Mouse (Mus musculus) CH12.LX (cell line): Measurements from ENCODE around the gene Ppie. TPM values are rescaled to one million over a fixed set of nuclear protein-coding genes. Genes with fewer than 3 reads are reported as not detected.

ENCODE experiments used
- DNase-seq: peaks from one replicate; pipeline ENCODE4 v3.0.0-alpha.2; 2013; ENCODE audit errors: extremely low read depth
- H3K27ac ChIP-seq: 2 replicates; pipeline ENCODE4 v1.5.1; 2012; ENCODE audit warnings: low read depth, mild to moderate bottlenecking, control low read depth, moderate library complexity; ENCODE audit not compliant: insufficient read depth
- H3K27me3 ChIP-seq: replicated peaks from 2 replicates; pipeline ENCODE3; 2012; ENCODE audit warnings: inconsistent platforms
- H3K36me3 ChIP-seq, 2 experiments: replicated peaks in 1 of 2; 2 replicates each; pipeline versions ENCODE3 to v1.6.1; 2012; ENCODE audit warnings: inconsistent platforms in 1 of 2, low read length in 1 of 2, mild to moderate bottlenecking in 1 of 2, mixed read lengths in 1 of 2, moderate library complexity in 1 of 2; ENCODE audit not compliant: control insufficient read depth in 1 of 2, insufficient read depth in 1 of 2
- H3K4me1 ChIP-seq, 2 experiments: 2 replicates each; pipeline ENCODE4 v1.6.1; 2012; ENCODE audit warnings: inconsistent platforms in 1 of 2, moderate library complexity in 1 of 2; ENCODE audit not compliant: insufficient read depth in 2 of 2, control insufficient read depth in 1 of 2
- H3K4me2 ChIP-seq: 2 replicates; pipeline ENCODE4 v1.6.1; 2012; ENCODE audit warnings: low read depth, mild to moderate bottlenecking, control low read depth; ENCODE audit not compliant: poor library complexity, insufficient read depth, severe bottlenecking
- H3K4me3 ChIP-seq, 3 experiments: fragments of 150-350 bp in 1 of 3; sonication (generic) in 1 of 3; replicated peaks in 1 of 3; 2 replicates each; pipeline versions ENCODE3 to v1.5.1; 2011 to 2012; ENCODE audit warnings: low read depth in 2 of 3, low read length in 2 of 3, mild to moderate bottlenecking in 2 of 3, moderate library complexity in 2 of 3, control low read depth in 1 of 3, improper control_type of control experiment in 1 of 3, inconsistent platforms in 1 of 3, mixed read lengths in 1 of 3; ENCODE audit not compliant: poor library complexity in 1 of 3
- H3K79me2 ChIP-seq: replicated peaks from 2 replicates; pipeline ENCODE4 v1.6.1; 2012; ENCODE audit warnings: mild to moderate bottlenecking, moderate library complexity; ENCODE audit not compliant: control insufficient read depth, poor library complexity, insufficient read depth, severe bottlenecking; ENCODE audit errors: extremely low read depth
- H3K9ac ChIP-seq: 2 replicates; pipeline ENCODE4 v1.6.1; 2012; ENCODE audit warnings: low read depth, mild to moderate bottlenecking, control low read depth, moderate library complexity; ENCODE audit not compliant: insufficient read depth
- H3K9me3 ChIP-seq: replicated peaks from 2 replicates; pipeline ENCODE3; 2012; ENCODE audit warnings: low read length, inconsistent platforms, mixed read lengths
- CTCF ChIP-seq, 2 experiments: IDR thresholded peaks in 1 of 2; conservative IDR thresholded peaks in 1 of 2; 2 replicates each; pipeline ENCODE4 v1.5.1; 2011 to 2012; ENCODE audit warnings: low read depth in 2 of 2, low read length in 2 of 2, improper control_type of control experiment in 1 of 2, inconsistent platforms in 1 of 2, mild to moderate bottlenecking in 1 of 2, moderate library complexity in 1 of 2
- E2F4 ChIP-seq: IDR thresholded peaks from 2 replicates; pipeline ENCODE4 v1.6.1; 2011; ENCODE audit warnings: low read depth, low read length, improper control_type of control experiment; ENCODE audit not compliant: insufficient replicate concordance
- ETS1 ChIP-seq: conservative IDR thresholded peaks from 2 replicates; pipeline ENCODE4 v1.6.1; 2012; ENCODE audit warnings: low read depth, mild to moderate bottlenecking, inconsistent platforms, low read length, improper control_type of control experiment, moderate library complexity
- JUND ChIP-seq: conservative IDR thresholded peaks from 2 replicates; pipeline ENCODE4 v1.6.1; 2011; ENCODE audit warnings: low read depth, low read length, improper control_type of control experiment
- MYC ChIP-seq: IDR thresholded peaks from 2 replicates; pipeline ENCODE4 v1.6.1; 2011; ENCODE audit warnings: low read depth, mild to moderate bottlenecking, improper control_type of control experiment, low read length
- NRF1 ChIP-seq: IDR thresholded peaks from 2 replicates; pipeline ENCODE4 v1.6.1; 2014; ENCODE audit warnings: low read depth, mild to moderate bottlenecking, inconsistent platforms, low read length, improper control_type of control experiment, moderate library complexity
- RAD21 ChIP-seq: IDR thresholded peaks from 2 replicates; pipeline ENCODE4 v1.6.1; 2011; ENCODE audit warnings: low read depth, mild to moderate bottlenecking, low read length, improper control_type of control experiment, moderate library complexity
- RCOR1 ChIP-seq: conservative IDR thresholded peaks from 2 replicates; pipeline ENCODE4 v1.6.1; 2012; ENCODE audit warnings: low read depth, mild to moderate bottlenecking, inconsistent platforms, low read length, improper control_type of control experiment
- SMC3 ChIP-seq: IDR thresholded peaks from 2 replicates; pipeline ENCODE4 v1.6.1; 2011; ENCODE audit warnings: low read depth, low read length, improper control_type of control experiment
- TBP ChIP-seq: conservative IDR thresholded peaks from 2 replicates; pipeline ENCODE4 v1.6.1; 2011; ENCODE audit warnings: low read depth, low read length, improper control_type of control experiment
- dilution Hi-C: fragments of 300-500 bp; cut with MboI; formaldehyde crosslinking; loops from 2 replicates; pipeline ENCODE4 v1.14.3; 2020; ENCODE audit warnings: low sequenced_read_pairs; ENCODE audit not compliant: extremely low pct_unique_long_range_greater_than_20kb, extremely low pct_ligation_motif_present
- in situ Hi-C: fragments of 300-500 bp; cut with MboI; formaldehyde crosslinking; loops from 3 replicates; pipeline ENCODE4 v1.14.3; 2019; ENCODE audit warnings: low sequenced_read_pairs, low pct_ligation_motif_present, low pct_unique_long_range_greater_than_20kb, mixed read lengths
- polyA plus RNA-seq: library from polyadenylated mRNA; unstranded; fragments of >175 nt; gene quantifications from 2 replicates; pipeline ENCODE4 v1.2.1, GENCODE M21; 2012; ENCODE audit warnings: low read depth; ENCODE audit not compliant: insufficient read length
- total RNA-seq, 2 experiments: library from RNA; depleted of rRNA; stranded (reverse); fragments of 300-350 nt in 1 of 2; fragments of >200 nt in 1 of 2; gene quantifications; 2 replicates each; pipeline ENCODE4 v1.2.3; 2012 to 2014

The Ppie gene
- total and polyA plus RNA-seq, 3 experiments: 68.3 to 89.4 (median 86.8) TPM

- DNase-seq: peak; percentile 43
- peaks cover 3% of the 10 kb centered on the region for H3K9me3 ChIP-seq
- dilution Hi-C loops: no loop called here
These were observed 15.3 kb upstream of the Ppie start for GRCm38 (mm10) chr4:123155004-123155403.

GRCm38 (mm10) chr4:123152976-123153375 is 13.2 kb upstream of the Ppie start:
- TF ChIP-seq E2F4 (no peak), JUND (no peak), TBP (no peak), MYC (no peak)
- no peak overlapping the region for H3K4me2 ChIP-seq
- DNase-seq: no peak
- H3K27ac ChIP-seq: no peak overlapping the region
- H3K79me2 ChIP-seq: no peaks in the 10 kb centered on the region
- H3K9ac ChIP-seq: no peak overlapping the region
- H3K4me1 ChIP-seq: no peaks in the 10 kb centered on the region
- no peak overlapping the region for H3K4me3 ChIP-seq
- H3K36me3 ChIP-seq: no peaks in the 10 kb centered on the region
- dilution Hi-C loops (no loop called here), in situ Hi-C loops (no loop called here)
- H3K9me3 ChIP-seq: peaks cover 3% of the 10 kb centered on the region
- H3K27me3 ChIP-seq: peaks cover 57% of the 10 kb centered on the region

More at GRCm38 (mm10) chr4:123155004-123155403, 15.3 kb upstream of the Ppie start:
- no peak overlapping the region for H3K27ac ChIP-seq
- TF ChIP-seq RAD21 (peak; percentile 87), ETS1 (no peak), SMC3 (peak; percentile 57), CTCF (conservative IDR thresholded peaks at IDR 0.05 in 1 of 2, IDR thresholded peaks at IDR 0.05 in 1 of 2; ENCODE audit: low read depth in 2 of 2, low read length in 2 of 2) (peak; percentile 52 to 82), RCOR1 (no peak)
- H3K79me2 ChIP-seq: no peaks in the 10 kb centered on the region
- H3K4me1 ChIP-seq: no peaks in the 10 kb centered on the region
- H3K36me3 ChIP-seq: no peaks in the 10 kb centered on the region
- no peak overlapping the region for H3K4me2 ChIP-seq
- no peak overlapping the region for H3K4me3 ChIP-seq
- in situ Hi-C loops: loop anchor here (5.0 kb wide), 1 partner anchor 47 kb away; the partner anchor contains the start of gene Nt5c1a
- H3K27me3 ChIP-seq: peaks cover 67% of the 10 kb centered on the region
- no peak overlapping the region for H3K9ac ChIP-seq

- Histone ChIP-seq H3K36me3 (no peaks in the 10 kb centered on the region), H3K79me2 (no peaks in the 10 kb centered on the region), H3K27me3 (peaks cover 56% of the 10 kb centered on the region), H3K4me1 (no peaks in the 10 kb centered on the region), H3K27ac (no peak overlapping the region), H3K9ac (no peak overlapping the region), H3K4me2 (no peak overlapping the region), H3K4me3 (no peak overlapping the region), H3K9me3 (peaks cover under 1% of the 10 kb centered on the region)
- dilution Hi-C loops: no loop called here
- no peak for DNase-seq
- in situ Hi-C loops: no loop called here
- TF ChIP-seq NRF1: no peak
- peak in 1 of 2 experiments; percentile 29; a peak in 2 of 4 replicates for TF ChIP-seq CTCF (conservative IDR thresholded peaks at IDR 0.05 in 1 of 2, IDR thresholded peaks at IDR 0.05 in 1 of 2; ENCODE audit: low read depth in 2 of 2, low read length in 2 of 2)
These were observed 12.3 kb upstream of the Ppie start for GRCm38 (mm10) chr4:123152003-123152402.
